Mouse (Mus musculus): ENCODE results near the gene 1810010H24Rik.
"Not testable (repeated sequence)": the region's sequence is repeated elsewhere in the genome, so short reads cannot be mapped to it uniquely, and the experiment has no call there.

The 1810010H24Rik gene

GRCm38 (mm10) chr11:107014020-107014585 lies 11.4 kb upstream of the 1810010H24Rik start:
- DNase-seq: no peak

GRCm38 (mm10) chr11:107014597-107015309 lies 10.7 kb upstream of the 1810010H24Rik start:
- DNase-seq: no peak

- not testable (repeated sequence) for DNase-seq
Measured at GRCm38 (mm10) chr11:107015535-107016187, 9.8 kb upstream of the 1810010H24Rik start.

- no peak for DNase-seq
Measured at GRCm38 (mm10) chr11:107016893-107017292, 8.6 kb upstream of the 1810010H24Rik start.

GRCm38 (mm10) chr11:107017339-107017886 lies 8.1 kb upstream of the 1810010H24Rik start:
- no peak for DNase-seq

- no peak for DNase-seq
Measured at GRCm38 (mm10) chr11:107018606-107019005, 6.9 kb upstream of the 1810010H24Rik start.

GRCm38 (mm10) chr11:107019318-107019717 lies 6.2 kb upstream of the 1810010H24Rik start:
- no peak for DNase-seq

GRCm38 (mm10) chr11:107019722-107020121 lies 5.8 kb upstream of the 1810010H24Rik start:
- not testable (repeated sequence) for DNase-seq

GRCm38 (mm10) chr11:107022050-107022683 lies 3.3 kb upstream of the 1810010H24Rik start:
- DNase-seq: peak; percentile 9

GRCm38 (mm10) chr11:107024406-107024805 lies 1.1 kb upstream of the 1810010H24Rik start:
- DNase-seq: no peak

GRCm38 (mm10) chr11:107026554-107027430 lies 1.3 kb downstream of the 1810010H24Rik start:
- no peak for DNase-seq

GRCm38 (mm10) chr11:107027431-107028274 lies 2.2 kb downstream of the 1810010H24Rik start:
- DNase-seq: peak; percentile 92

- no peak for DNase-seq
Measured at GRCm38 (mm10) chr11:107028275-107028618, 2.8 kb downstream of the 1810010H24Rik start.

GRCm38 (mm10) chr11:107028754-107029153 lies 3.3 kb downstream of the 1810010H24Rik start:
- DNase-seq: no peak

- DNase-seq: no peak
Measured at GRCm38 (mm10) chr11:107029536-107029935, 4.1 kb downstream of the 1810010H24Rik start.

- no peak for DNase-seq
Measured at GRCm38 (mm10) chr11:107031635-107032034, 6.2 kb downstream of the 1810010H24Rik start.

- DNase-seq: no peak
Measured at GRCm38 (mm10) chr11:107034085-107034810, 8.8 kb downstream of the 1810010H24Rik start.

- DNase-seq: no peak
Measured at GRCm38 (mm10) chr11:107039417-107039816, 13.9 kb downstream of the 1810010H24Rik start.

- no peak for DNase-seq
Measured at GRCm38 (mm10) chr11:107041396-107041795, 15.9 kb downstream of the 1810010H24Rik start.

- peak; percentile 28 for DNase-seq
Measured at GRCm38 (mm10) chr11:107043361-107043760, 17.9 kb downstream of the 1810010H24Rik start.

- peak; percentile 77 for DNase-seq
Measured at GRCm38 (mm10) chr11:107044321-107044720, 18.8 kb downstream of the 1810010H24Rik start.

Measured in cerebellum, adult 9-11 months (tissue).